Mouse (Mus musculus) embryonic stem cell, embryonic (primary cell): ENCODE results near the gene Cblb.

Experiments
- CTCF ChIA-PET, 4 experiments: fragments of 300-600 bp in 2 of 4; fragments of 350-600 bp in 2 of 4; sonication (Branson Sonifier 250); formaldehyde crosslinking; loops; one replicate each; lab custom pipeline; 2022; ENCODE audit warnings: inconsistent platforms in 2 of 4; lab: Charles Lee
- POLR2A ChIA-PET, 4 experiments: fragments of 300-600 bp in 2 of 4; fragments of 350-600 bp in 2 of 4; sonication (Branson Sonifier 250); formaldehyde crosslinking; loops; one replicate each; lab custom pipeline; 2022; ENCODE audit warnings: antibody characterized with exemption in 4 of 4, inconsistent platforms in 1 of 4; lab: Charles Lee

Gene Cblb

DNA sequence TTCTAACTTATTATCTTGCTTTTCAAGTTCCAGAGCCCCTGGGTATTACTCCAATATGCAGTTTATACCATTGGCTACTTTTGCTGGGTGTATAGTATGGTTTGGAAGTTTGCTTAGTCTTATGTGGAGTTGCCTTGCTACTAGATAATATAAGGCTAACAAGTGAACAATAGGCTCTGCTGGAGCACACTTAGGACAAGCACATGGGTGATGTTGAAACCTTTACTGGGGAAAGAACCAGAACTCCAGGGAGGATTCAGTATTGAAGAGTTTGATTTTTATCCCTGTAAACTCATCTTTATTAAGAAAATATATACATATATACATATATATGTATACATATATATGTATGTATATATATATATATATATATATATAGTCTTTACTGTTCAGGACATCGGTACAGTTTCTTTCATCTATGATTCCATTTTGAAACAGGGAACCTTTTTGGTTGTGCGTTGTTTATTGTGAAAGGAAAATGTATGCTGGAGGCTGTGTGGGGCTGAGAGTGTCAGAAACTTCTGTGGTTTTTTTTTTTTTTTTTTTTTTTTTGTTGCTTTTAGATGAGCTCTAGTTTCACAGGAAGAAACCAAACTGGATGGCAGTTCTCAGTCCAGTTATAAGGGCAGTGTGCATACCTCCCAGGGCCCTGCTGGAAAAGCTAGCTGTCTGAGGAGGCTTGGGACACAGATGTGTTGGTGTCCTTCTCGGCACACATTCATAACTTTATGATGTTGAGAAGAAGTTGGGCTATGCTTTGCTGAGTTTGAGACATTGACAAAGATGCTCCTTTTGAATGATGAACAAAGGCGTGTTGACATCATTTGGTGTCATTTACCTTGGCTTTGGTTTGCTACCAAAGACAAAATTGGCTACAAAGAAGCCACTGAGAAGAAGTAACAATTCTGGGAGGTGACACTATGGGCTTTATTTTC, 2.6 kb downstream of the Cblb start:
- CTCF ChIA-PET = no interaction called here
- POLR2A ChIA-PET = interaction anchor here in 1 of 4 experiments (1.1 kb wide), 1 partner anchor 60 kb away, joined by 3 read pairs; no protein-coding TSS in a partner anchor

DNA sequence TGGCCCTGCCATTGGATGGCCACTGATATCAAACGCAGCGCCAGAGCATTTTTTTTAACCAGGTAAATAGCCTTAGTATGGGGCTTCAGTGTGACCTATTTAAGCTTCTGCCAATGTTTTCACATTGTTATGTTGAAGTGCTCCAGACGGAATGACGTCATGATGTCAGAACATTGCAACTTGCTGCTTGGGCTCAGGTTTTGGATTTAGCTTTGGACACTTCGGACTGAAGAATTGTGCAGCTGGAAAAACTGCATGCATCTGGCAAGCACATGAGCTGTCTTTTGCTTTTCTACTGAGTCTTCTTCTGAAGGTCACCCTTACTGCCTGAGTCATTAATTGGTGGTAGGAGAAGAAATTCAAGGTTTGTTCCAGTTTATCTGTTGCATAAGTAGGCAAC, 3.3 kb downstream of the Cblb start:
- POLR2A ChIA-PET = no interaction called here

DNA sequence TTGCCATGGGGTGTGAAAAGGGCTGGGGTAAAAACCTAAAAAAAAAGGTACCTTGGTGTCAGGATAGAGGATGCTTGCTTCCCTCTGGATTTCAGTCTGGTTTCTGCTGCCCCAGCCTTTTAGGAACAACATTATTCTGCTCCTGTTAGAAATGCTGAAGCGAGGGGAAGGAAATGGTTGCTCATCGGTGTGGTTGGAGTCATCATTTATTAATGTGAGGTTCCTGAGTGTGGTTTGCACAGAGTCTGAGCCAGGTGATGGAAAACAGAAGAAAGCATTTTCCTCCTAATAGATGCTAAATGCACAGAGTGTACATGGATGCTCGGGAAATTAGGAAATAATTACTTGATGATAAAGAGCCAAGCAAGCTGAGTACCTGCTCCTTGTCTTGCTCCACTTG, 5.3 kb downstream of the Cblb start:
- ChIA-PET CTCF (no interaction called here), POLR2A (no interaction called here)

More for the DNA sequence above, 3.3 kb downstream of the Cblb start:
- CTCF ChIA-PET = no interaction called here

- ChIA-PET POLR2A (no interaction called here), CTCF (no interaction called here)
Measured at GRCm38 (mm10) chr16:52038283-52038682, 7.3 kb downstream of the Cblb start.

- ChIA-PET CTCF (no interaction called here), POLR2A (interaction anchor here in 1 of 4 experiments (0.9 kb wide), 1 partner anchor 21 kb away, joined by 3 read pairs; no protein-coding TSS in a partner anchor)
Measured at GRCm38 (mm10) chr16:52038821-52039220, 7.8 kb downstream of the Cblb start.

DNA sequence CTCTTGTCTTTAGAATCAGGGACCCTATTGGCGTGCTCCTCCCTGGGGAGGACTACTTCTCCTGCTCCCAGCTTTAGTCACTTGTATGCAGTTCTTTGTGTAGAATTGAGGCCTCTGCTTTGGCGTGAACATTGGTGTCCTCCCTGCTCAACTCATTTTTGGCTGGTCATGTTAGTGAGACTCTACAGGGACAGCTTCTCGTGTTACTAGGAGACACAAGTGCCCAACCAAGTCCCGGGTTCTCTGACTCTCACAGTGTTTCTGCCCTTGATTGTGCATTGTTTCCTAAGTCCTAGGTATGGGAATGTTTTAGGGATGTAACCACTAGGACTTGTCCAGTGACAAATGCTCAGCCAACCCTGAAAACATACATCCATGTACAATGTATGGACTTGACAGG, 9.9 kb downstream of the Cblb start:
- ChIA-PET CTCF (no interaction called here), POLR2A (interaction anchor here in 2 of 4 experiments (0.7 to 1.2 kb wide), 2 partner anchors 10 to 141 kb away, joined by 3 to 4 read pairs; partner anchors contain the start of gene Cblb (in 1 of the 2))

GRCm38 (mm10) chr16:52042667-52043379, 11.8 kb downstream of the Cblb start:
- POLR2A ChIA-PET = interaction anchor here in 3 of 4 experiments (0.6 to 2.2 kb wide), 4 partner anchors 10 to 286 kb away, joined by 4 to 16 read pairs (median 7); partner anchors contain the start of gene Cblb (in 2 of the 3)

DNA sequence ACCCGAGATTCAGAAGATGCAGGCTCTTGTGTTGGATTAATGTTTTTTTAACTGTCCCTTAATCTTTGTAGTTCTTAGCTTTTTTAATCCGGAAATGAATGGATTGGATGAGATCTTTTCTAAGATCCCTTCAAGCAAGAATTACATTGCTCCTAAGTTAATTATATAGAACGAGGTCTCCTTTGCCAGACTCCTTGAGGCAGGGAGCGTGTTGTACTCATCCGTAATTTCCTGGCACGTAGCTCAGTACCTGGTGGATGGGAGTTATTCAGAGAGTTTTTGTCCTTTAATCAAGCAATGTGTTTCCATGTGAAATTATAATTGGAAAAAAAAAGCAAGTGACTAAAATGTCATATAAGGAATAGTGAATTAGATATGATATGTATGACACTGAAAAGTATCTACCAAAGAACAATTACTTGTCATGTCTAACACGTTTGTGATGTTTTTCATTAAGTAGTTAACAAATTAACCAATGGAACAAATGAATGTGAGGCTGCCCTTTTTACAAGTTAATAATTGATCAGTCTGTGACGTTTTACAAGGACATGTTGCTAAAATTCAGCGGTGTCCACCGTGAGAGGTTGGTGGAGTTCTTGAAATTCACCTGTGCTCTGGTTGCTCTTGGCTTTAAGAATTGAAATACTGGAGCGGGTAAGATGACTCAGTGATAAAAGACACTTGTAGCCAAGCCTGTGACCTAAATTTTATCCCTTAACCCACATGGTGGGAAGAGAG, 12.5 kb downstream of the Cblb start:
- ChIA-PET CTCF (no interaction called here), POLR2A (interaction anchor here in 3 of 4 experiments (0.6 to 2.2 kb wide), 3 partner anchors 12 to 287 kb away, joined by 4 to 16 read pairs (median 10); partner anchors contain the start of gene Cblb (in 2 of the 3))

More at GRCm38 (mm10) chr16:52042667-52043379, 11.8 kb downstream of the Cblb start:
- CTCF ChIA-PET = no interaction called here

- CTCF ChIA-PET = no interaction called here
Measured at GRCm38 (mm10) chr16:52044518-52044917, 13.5 kb downstream of the Cblb start.

GRCm38 (mm10) chr16:52044985-52045384, 14.0 kb downstream of the Cblb start:
- CTCF ChIA-PET = no interaction called here
- POLR2A ChIA-PET = no interaction called here

More at GRCm38 (mm10) chr16:52044518-52044917, 13.5 kb downstream of the Cblb start:
- POLR2A ChIA-PET = no interaction called here

DNA sequence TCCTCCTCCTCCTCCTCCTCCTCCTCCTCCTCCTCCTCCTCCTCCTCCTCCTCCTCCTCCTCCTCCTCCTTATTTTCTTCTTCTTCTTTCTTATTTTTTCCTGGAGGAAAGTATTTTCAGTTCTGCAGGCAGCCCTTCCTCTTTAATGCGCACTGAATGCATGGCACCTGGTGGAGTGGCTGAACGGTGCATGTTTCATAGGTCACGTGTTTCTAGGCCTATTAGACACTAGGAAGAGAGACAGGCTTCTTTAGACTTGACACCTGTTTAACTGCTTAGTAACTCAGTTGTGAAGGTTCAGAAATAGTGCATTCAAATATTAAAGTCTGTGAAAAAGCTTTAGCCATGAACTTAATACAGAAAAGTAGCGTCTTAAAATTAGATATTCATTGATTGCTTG, 15.4 kb downstream of the Cblb start:
- ChIA-PET POLR2A (interaction anchor here in 1 of 4 experiments (1.0 kb wide), 1 partner anchor 15 kb away, joined by 4 read pairs; the partner anchor contains the start of gene Cblb), CTCF (no interaction called here)

DNA sequence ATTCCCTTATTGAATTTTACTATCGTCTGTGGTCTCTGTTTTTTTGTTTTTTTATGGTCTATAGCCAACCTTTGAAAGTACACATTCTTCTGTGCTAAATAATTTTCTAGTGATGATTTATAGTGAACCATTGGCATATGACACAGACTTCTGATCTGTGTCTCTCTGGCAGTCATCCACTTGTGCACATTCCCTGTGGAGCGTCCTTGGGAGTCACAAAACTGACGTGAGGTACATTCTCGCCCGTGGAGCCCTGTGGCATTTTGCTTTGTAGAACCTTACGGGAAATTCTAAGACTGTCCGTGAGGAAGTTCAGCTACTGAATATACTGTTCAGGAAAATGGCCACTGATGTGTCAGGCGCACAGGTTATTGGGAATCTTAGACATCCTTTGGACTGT, 20.1 kb downstream of the Cblb start:
- CTCF ChIA-PET = no interaction called here
- POLR2A ChIA-PET = no interaction called here

GRCm38 (mm10) chr16:52052734-52053133, 21.7 kb downstream of the Cblb start:
- POLR2A ChIA-PET = interaction anchor here in 1 of 4 experiments (1.0 kb wide), 1 partner anchor 22 kb away, joined by 4 read pairs; the partner anchor contains the start of gene Cblb
- CTCF ChIA-PET = no interaction called here

DNA sequence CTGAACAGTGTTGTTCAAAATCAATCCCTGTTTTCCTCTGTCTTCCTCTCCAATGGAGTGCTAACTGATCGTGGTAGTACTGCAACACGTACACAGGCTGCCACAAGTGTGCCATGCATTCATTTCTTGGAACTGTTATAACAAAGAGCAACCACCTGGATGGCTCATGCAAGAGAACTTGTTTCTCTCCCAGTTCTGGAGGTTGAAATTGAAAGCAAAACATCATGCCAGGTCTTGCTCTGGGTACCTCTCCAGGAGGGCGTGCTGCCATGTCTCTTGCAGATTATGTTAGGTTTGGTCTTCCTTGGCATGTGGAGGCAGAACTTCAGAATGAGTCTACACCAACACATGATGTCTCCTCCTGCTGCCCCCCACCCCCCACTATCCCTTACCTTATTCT, 24.2 kb downstream of the Cblb start:
- ChIA-PET POLR2A (no interaction called here), CTCF (no interaction called here)

DNA sequence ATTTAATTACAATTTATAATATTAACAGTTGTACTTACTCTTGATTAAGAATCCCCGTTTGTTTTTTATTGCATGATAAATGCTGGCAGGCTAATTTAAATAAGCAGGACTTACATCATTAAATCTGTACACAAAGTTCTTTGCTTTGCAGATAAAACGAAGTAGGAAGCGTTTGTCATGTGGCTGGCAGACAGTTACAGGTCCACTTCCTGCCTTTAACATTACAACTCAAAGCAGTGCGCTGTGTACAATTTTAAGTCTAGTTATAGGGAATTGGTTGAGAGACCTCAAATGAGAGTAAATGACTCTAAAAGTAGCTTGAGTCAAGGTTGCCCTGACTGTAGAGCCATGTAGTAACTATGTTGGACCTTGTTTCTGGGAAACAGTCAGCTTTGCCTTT, 25.1 kb downstream of the Cblb start:
- CTCF ChIA-PET = interaction anchor here in 1 of 4 experiments (0.6 kb wide), 1 partner anchor 142 kb away, joined by 3 read pairs; no protein-coding TSS in a partner anchor

GRCm38 (mm10) chr16:52057335-52057734, 26.3 kb downstream of the Cblb start:
- POLR2A ChIA-PET = interaction anchor here in 2 of 4 experiments (0.5 to 1.2 kb wide), 3 partner anchors 26 to 317 kb away, joined by 3 to 8 read pairs (median 6); partner anchors contain the start of gene Cblb (in 1 of the 2)
- CTCF ChIA-PET = no interaction called here

More for the DNA sequence above, 25.1 kb downstream of the Cblb start:
- POLR2A ChIA-PET = interaction anchor here in 2 of 4 experiments (1.1 to 1.2 kb wide), 2 partner anchors 25 kb away, joined by 3 to 8 read pairs; partner anchors contain the start of gene Cblb (in 2 of the 2)

- CTCF ChIA-PET = no interaction called here
- POLR2A ChIA-PET = interaction anchor here in 1 of 4 experiments (1.1 kb wide), 1 partner anchor 21 kb away, joined by 3 read pairs; no protein-coding TSS in a partner anchor
Measured at GRCm38 (mm10) chr16:52059535-52059934, 28.5 kb downstream of the Cblb start.

DNA sequence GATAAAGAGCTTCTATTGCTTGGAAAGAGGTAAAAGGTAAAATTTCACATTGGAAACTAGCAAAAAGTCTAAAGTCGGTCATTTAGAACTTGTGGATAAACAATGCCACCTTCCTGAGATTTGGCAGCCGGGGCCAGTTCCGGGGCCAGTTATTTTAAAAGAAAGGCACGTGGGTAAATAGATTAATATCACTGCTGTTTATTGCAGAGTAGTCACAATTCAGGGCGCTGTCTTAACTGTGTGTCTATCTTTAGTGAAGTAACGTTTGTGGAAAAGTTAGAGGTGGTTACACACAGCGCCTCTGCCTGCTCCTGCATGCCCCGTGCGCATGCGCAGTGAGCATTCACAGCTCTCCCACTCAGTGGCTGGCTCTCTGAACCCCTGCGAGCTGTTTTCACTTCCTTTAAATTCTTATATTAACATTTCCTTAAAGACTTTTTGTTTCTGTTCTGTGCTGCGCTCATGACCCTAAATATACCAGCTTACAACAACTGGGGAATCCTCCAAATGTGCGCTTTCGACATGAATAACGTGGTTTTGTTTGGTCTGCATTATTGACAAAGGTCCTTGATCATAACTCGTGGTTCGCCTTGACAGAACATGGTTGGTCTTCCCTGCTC, 29.2 kb downstream of the Cblb start:
- ChIA-PET POLR2A (interaction anchor here in 2 of 4 experiments (0.8 to 1.3 kb wide), 3 partner anchors 20 to 29 kb away, joined by 3 to 4 read pairs (median 4); partner anchors contain the start of gene Cblb (in 1 of the 2)), CTCF (no interaction called here)
